Mouse (Mus musculus): ENCODE measurements around the gene Mtch1.

- no peak for TF ChIP-seq ZC3H11A (IDR thresholded peaks at IDR 0.05; ENCODE audit: borderline replicate concordance, low read depth, low read length)
- TF ChIP-seq CHD2 (IDR thresholded peaks at IDR 0.05; ENCODE audit: low read depth, low read length), result no peak
These were observed 46.8 kb downstream of the Mtch1 start for GRCm38 (mm10) chr17:29300926-29301325.
